Mouse (Mus musculus) limb, embryonic 13.5 days (tissue): ENCODE measurements at regions not wholly inside any gene's neighbourhood (a gene's known extent, or its start where the extent isn't known, plus 50 kb on each side); places are given as distances from the start of the nearest gene placed in this dataset.
"Not testable (repeated sequence)": the region's sequence is repeated elsewhere in the genome, so short reads cannot be mapped to it uniquely, and the experiment has no call there.

ENCODE experiments used
- ATAC-seq: fragments of 200-750 bp; cut with Nextera tagmentation; 2 replicates; pipeline ENCODE4 v1.8.0; 2017; ENCODE audit warnings: low read depth, moderate number of reproducible peaks, moderate TSS enrichment; ENCODE audit not compliant: low FRiP score
- H3K27ac ChIP-seq: fragments of 300-500 bp; sonication (generic); 2 replicates; pipeline ENCODE4 v1.5.1; 2015; ENCODE audit warnings: inconsistent platforms, mild to moderate bottlenecking, moderate library complexity
- H3K27me3 ChIP-seq: fragments of 300-500 bp; sonication (generic); 2 replicates; pipeline ENCODE4 v1.6.1; 2015; ENCODE audit warnings: mild to moderate bottlenecking, inconsistent platforms
- H3K36me3 ChIP-seq: fragments of 300-500 bp; sonication (generic); 2 replicates; pipeline ENCODE4 v1.6.1; 2015; ENCODE audit warnings: inconsistent platforms, mild to moderate bottlenecking, moderate library complexity
- H3K4me1 ChIP-seq: fragments of 300-500 bp; sonication (generic); 2 replicates; pipeline ENCODE4 v1.6.1; 2015; ENCODE audit warnings: inconsistent platforms
- H3K4me2 ChIP-seq: fragments of 300-500 bp; sonication (generic); replicated peaks from 2 replicates; pipeline ENCODE4 v1.6.1; 2015; ENCODE audit warnings: inconsistent platforms, mild to moderate bottlenecking, moderate library complexity
- H3K4me3 ChIP-seq: fragments of 300-500 bp; sonication (generic); 2 replicates; pipeline ENCODE4 v1.5.1; 2015; ENCODE audit warnings: moderate library complexity, mild to moderate bottlenecking, inconsistent platforms
- H3K9ac ChIP-seq: fragments of 300-500 bp; sonication (generic); 2 replicates; pipeline ENCODE4 v1.6.1; 2015; ENCODE audit warnings: mild to moderate bottlenecking, inconsistent platforms
- H3K9me3 ChIP-seq: fragments of 300-500 bp; sonication (generic); 2 replicates; pipeline ENCODE4 v1.6.1; 2016; ENCODE audit warnings: inconsistent platforms
- WGBS: fragments of 180-500 bp; shearing (Covaris S2); methylation state at CpG from one replicate; pipeline ENCODE4 v1.1.7; 2015; 5-methylcytosine and 5-hydroxymethylcytosine counted together

DNA sequence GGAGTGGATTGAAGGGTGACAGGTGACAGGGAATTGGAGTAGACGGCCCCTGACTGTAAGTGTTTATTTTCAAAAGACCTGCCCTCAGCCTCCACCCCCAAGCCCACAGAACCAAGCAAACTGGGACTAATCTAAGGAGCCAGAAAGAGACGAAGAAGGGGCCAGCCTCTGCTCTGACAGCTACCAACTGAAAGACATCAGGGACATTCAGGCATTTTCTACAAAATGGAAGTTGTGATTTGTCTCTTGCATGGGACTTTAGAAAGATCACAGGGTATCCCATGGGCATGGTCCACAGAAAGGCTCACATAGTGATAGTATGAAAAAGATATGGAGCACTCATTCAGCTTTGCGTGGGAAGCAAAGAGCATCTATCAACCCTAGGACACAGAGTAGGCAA is 163.8 kb upstream of the Rapgef5 start:
- no peaks in the 10 kb centered on the region for H3K27me3 ChIP-seq
- no peaks in the 10 kb centered on the region for H3K36me3 ChIP-seq
- no peak overlapping the region for H3K9ac ChIP-seq
- 56% methylated on average over 3 of the region's 3 CpGs for WGBS
- H3K9me3 ChIP-seq, result no peaks in the 10 kb centered on the region
- H3K4me2 ChIP-seq, result no peak overlapping the region
- ATAC-seq, result no peak
- H3K4me3 ChIP-seq, result no peak overlapping the region
- H3K27ac ChIP-seq, result no peak overlapping the region
- no peaks in the 10 kb centered on the region for H3K4me1 ChIP-seq

DNA sequence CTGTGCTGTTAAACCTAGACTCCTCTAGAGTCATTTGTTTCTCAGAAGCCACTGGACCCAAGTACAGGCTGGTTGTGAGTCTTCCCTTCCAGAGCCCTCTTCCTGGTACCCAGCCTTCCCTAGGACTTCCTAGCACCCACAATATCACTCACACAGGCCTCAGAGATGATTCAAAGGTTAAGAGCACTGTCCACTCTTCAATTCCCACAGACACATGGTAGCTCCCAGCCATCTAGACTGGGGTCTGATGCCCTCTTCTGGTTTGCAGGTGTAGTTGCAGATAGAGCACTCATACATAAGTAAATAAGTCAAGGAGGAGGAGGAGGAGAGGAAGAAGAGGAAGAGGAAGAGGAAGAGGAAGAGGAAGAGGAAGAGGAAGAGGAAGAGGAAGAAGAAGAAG is 163.3 kb upstream of the Rapgef5 start:
- no peaks in the 10 kb centered on the region for H3K9me3 ChIP-seq
- no peak overlapping the region for H3K27ac ChIP-seq
- no peak for ATAC-seq
- no peak overlapping the region for H3K9ac ChIP-seq
- H3K4me1 ChIP-seq, result no peaks in the 10 kb centered on the region
- no peak overlapping the region for H3K4me3 ChIP-seq
- H3K4me2 ChIP-seq, result no peak overlapping the region
- H3K36me3 ChIP-seq, result no peaks in the 10 kb centered on the region
- H3K27me3 ChIP-seq, result no peaks in the 10 kb centered on the region

DNA sequence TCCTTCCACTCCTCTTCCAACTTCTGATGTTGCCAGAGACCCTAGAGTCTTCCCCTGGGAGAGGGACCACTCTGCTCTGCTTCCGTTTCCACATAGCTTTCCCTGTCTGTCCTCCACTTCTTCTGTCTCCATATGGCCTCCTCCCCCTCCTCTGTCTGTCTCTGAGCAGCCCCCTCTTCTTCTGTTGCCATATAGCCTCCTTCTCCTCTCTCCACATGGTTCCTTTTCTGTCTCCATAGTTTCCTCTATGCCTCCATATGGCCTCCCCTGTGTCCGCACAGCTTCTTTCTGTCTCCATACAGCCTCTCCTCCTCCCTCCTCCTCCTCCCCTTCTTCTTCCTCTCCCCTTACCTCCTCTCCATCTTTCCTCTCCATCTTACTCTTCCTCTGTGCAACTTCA is 158.5 kb upstream of the Rapgef5 start:
- H3K27me3 ChIP-seq, result no peaks in the 10 kb centered on the region

DNA sequence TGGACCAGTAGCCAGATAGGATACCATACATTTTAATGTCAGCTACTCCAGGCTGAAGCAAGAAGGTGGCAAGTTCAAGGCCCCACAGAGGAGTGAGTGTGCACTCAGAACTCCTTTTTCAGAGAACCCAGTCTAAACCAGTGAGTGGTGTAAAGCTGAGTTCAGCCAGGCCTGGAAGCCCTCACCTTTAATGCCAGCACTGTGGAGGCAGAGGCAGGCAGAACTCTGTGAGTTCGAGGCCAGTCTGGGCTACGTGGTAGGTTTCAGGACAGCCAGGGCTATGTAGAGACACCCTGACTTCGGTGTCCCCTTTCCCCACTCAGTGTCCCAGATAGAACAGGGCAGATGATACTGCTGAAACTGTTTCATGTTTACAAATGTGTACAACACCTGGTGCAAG is 157.4 kb upstream of the Rapgef5 start:
- no peaks in the 10 kb centered on the region for H3K27me3 ChIP-seq
- H3K36me3 ChIP-seq, result no peaks in the 10 kb centered on the region
- H3K9ac ChIP-seq, result no peak overlapping the region
- H3K4me1 ChIP-seq, result peaks cover 10% of the 10 kb centered on the region; the same call in 1 of the 2 replicates
- H3K4me2 ChIP-seq, result no peak overlapping the region
- no peak overlapping the region for H3K27ac ChIP-seq
- no peak overlapping the region for H3K4me3 ChIP-seq
- no peaks in the 10 kb centered on the region for H3K9me3 ChIP-seq
- no peak for ATAC-seq
- WGBS, result 92% methylated on average over 3 of the region's 3 CpGs

More for the DNA sequence above, 158.5 kb upstream of the Rapgef5 start:
- Histone ChIP-seq H3K36me3 (no peaks in the 10 kb centered on the region), H3K4me3 (no peak overlapping the region), H3K27ac (no peak overlapping the region), H3K9me3 (no peaks in the 10 kb centered on the region), H3K4me2 (no peak overlapping the region), H3K9ac (no peak overlapping the region), H3K4me1 (peaks cover 10% of the 10 kb centered on the region; the same call in 1 of the 2 replicates)
- 87% methylated on average over 2 of the region's 2 CpGs for WGBS
- ATAC-seq, result no peak

DNA sequence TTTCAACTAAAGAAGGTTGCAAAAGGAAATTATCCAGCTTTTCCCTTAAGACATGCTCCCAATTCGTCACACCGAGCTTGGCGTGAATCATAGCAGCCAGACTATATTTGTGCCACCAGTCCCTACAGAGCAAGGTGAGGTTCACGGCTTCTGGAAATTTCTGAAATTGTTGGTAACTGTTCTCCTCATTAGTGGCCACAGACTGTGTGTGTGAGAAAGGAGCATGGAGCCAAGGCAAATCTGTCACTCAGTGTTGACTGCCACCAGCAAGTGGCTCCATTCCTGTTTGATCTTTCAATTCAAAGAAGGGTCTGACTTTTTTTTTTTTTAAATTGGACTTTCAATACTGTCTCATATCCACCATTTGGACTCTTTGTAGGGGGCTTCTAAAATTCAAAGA is 156.1 kb upstream of the Rapgef5 start:
- ATAC-seq, result no peak
- Histone ChIP-seq H3K9ac (no peak overlapping the region), H3K4me2 (no peak overlapping the region), H3K4me1 (peaks cover 10% of the 10 kb centered on the region; the same call in 1 of the 2 replicates), H3K27me3 (0 out of 2 replicates have a peak, but pooled peaks cover 3% of the 10 kb centered on the region), H3K4me3 (no peak overlapping the region), H3K27ac (no peak overlapping the region), H3K36me3 (no peaks in the 10 kb centered on the region), H3K9me3 (no peaks in the 10 kb centered on the region)
- 52% methylated on average over 4 of the region's 4 CpGs for WGBS

DNA sequence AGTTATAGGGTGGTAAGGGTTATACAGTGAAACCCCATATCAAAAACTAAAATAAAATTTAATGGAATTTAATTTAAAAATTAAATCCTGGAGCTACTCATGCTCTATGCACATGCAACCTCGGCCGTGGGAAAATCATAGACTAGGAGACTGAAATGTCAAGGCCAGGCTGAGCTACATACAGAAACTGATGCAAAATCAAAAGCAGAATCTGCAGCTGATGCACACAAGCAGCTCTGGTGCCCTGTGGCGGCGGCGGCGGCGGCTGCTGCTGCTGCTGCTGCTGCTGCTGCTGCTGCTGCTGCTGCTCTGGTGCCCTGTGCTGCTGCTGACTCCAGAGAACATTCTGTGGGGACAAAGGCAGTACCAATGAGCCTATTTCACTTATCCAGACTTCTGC is 154.5 kb upstream of the Rapgef5 start:
- no peak for ATAC-seq
- Histone ChIP-seq H3K9ac (no peak overlapping the region), H3K36me3 (no peaks in the 10 kb centered on the region), H3K9me3 (no peaks in the 10 kb centered on the region), H3K4me2 (no peak overlapping the region), H3K4me3 (no peak overlapping the region), H3K27me3 (0 out of 2 replicates have a peak, but pooled peaks cover 3% of the 10 kb centered on the region), H3K27ac (no peak overlapping the region), H3K4me1 (peaks cover 10% of the 10 kb centered on the region; the same call in 1 of the 2 replicates)
- WGBS, result 84% methylated on average over 7 of the region's 7 CpGs

DNA sequence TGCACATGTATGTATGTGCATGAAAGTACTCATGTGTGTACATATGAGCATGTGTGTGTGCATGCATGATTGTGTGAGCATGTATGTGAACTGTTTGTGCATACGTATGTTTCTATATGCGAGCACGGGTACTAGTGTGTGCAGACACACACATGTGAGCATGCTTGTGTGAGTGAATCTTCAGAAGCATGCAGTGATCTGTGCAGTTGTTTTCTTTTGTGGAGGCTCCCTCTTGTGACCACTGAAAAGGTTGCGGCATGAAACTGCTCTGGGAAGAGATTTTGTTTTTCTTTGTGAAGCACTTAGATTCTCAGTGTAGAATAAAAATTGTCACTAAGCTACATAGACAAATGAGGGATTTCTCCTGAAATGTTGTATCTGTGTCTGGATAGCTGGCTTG is 152.8 kb upstream of the Rapgef5 start:
- 73% methylated on average over 4 of the region's 4 CpGs for WGBS

DNA sequence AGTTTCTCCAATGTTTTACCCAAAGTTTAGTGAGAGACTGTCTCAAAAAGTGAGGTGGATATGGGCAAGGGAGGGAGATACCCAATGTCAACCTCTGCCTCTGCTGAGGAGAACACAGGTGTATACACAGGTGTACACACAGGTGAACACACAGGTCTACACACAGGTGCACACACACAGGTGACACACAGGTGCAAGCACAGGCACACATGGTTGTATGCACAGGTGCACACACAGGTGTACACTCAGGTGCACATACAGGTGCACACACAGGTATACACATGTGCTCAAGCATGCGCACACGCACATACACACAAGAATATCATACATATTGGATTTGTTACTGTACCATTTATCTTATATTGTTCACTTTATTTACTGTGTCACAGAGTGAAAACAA is 151.1 kb upstream of the Rapgef5 start:
- no peaks in the 10 kb centered on the region for H3K9me3 ChIP-seq
- no peak overlapping the region for H3K4me2 ChIP-seq
- H3K9ac ChIP-seq, result no peak overlapping the region
- H3K27me3 ChIP-seq, result 0 out of 2 replicates have a peak, but pooled peaks cover 3% of the 10 kb centered on the region
- WGBS, result 100% methylated on average over 2 of the region's 2 CpGs
- no peaks in the 10 kb centered on the region for H3K36me3 ChIP-seq
- no peak overlapping the region for H3K27ac ChIP-seq
- ATAC-seq, result no peak
- H3K4me3 ChIP-seq, result no peak overlapping the region
- peaks cover 4% of the 10 kb centered on the region; the same call in 1 of the 2 replicates for H3K4me1 ChIP-seq

More for the DNA sequence above, 152.8 kb upstream of the Rapgef5 start:
- not testable (repeated sequence) for H3K36me3 ChIP-seq, H3K4me3 ChIP-seq, H3K4me2 ChIP-seq, H3K9me3 ChIP-seq, H3K9ac ChIP-seq, H3K27ac ChIP-seq, H3K27me3 ChIP-seq, H3K4me1 ChIP-seq
- peak; percentile 51; the same call in 1 of the 2 replicates for ATAC-seq

DNA sequence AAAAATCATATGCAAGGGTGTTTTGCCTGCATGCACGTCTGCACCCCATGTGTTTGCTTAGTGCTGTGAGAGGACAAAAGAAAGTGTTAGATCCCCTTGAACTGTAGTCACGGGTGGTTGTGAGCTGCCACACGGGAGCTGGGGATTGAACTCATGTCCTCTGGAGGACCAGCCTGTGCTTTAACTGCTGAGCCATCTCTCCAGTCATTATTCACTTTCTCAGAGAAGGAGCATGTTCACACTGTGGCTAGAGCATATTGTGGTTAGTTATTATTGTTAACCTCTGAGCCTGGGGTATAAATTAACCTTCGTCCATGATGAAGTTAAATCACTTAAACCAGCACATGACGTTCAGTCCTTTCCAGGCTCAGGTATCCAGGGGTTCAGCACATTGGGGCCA is 150.4 kb upstream of the Rapgef5 start:
- 56% methylated on average over 5 of the region's 5 CpGs for WGBS
- Histone ChIP-seq H3K4me3 (no peak overlapping the region), H3K27ac (no peak overlapping the region), H3K4me1 (0 out of 2 replicates have a peak, but pooled peaks cover under 1% of the 10 kb centered on the region), H3K36me3 (no peaks in the 10 kb centered on the region), H3K27me3 (0 out of 2 replicates have a peak, but pooled peaks cover 3% of the 10 kb centered on the region), H3K4me2 (no peak overlapping the region), H3K9ac (no peak overlapping the region), H3K9me3 (no peaks in the 10 kb centered on the region)
- ATAC-seq, result no peak

DNA sequence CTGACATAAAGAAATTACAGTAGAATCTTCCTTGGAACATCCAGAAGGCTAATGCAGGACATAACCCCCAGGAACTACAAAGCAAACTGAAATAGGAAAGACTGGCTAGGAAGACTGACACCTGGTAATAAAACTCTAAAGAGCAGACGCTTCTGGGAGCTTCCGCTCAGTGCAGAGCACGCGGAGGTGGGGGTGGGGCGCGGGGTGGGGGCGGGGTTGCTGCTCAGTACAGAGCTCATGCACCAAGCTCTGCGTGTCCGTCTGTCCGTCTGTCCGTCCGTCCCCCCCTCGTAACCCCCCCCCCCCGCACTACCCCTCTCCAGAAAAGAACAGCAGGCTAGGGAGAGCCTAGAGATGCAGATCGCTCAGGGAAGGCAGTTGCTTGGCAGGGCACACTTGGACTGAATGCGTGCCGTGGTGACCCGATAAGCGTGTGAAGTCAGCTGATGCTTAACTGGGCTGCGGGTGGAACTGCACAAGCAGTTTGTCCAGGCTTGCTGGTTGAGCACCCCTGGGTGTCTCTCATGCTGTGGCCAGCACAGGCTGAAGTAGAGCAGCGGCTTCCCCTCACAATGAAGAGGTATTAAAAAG is 137.9 kb upstream of the Rapgef5 start:
- peak overlapping the region; percentile 51 for H3K4me2 ChIP-seq
- H3K4me1 ChIP-seq, result peaks cover 6% of the 10 kb centered on the region

DNA sequence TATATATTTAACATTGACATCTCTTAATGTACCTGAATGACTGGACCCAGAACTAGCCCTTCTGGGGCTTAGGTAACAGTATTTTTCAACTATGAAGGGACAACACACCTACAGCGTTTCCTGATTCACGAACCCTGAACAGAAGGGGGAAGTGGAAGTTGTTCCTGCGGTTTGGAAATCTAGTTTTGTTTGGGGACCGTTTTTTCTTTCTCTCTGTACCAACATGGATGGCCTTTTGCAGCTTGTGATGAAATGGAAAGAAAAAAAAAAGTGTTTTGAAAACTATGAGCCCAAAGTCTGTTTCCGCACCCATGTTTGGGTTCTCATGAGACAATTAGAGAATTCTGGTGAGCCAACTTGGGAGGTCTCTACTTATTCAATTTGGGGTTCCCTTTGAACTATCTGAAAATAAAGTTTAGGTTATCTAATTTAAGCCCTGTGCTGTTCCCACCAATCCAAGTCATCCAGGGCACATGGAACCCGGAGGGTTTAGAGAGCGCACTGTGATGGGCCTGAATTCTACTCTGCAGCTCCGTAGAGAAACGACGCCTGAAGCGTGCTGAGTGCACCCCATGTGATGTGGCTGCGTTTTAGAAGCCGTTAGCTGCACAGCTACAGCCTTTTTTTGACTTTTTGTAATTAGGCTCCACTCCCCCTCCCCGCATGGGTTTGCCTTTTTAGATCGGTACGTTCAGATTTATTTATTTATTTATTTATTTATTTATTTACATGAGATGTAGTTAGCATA is 137.0 kb upstream of the Rapgef5 start:
- WGBS, result 65% methylated on average over 16 of the region's 16 CpGs
- no peak overlapping the region for H3K4me2 ChIP-seq
- H3K4me3 ChIP-seq, result no peak overlapping the region
- H3K27ac ChIP-seq, result no peak overlapping the region
- H3K4me1 ChIP-seq, result peaks cover 6% of the 10 kb centered on the region
- H3K36me3 ChIP-seq, result no peaks in the 10 kb centered on the region
- no peak overlapping the region for H3K9ac ChIP-seq
- no peak for ATAC-seq
- H3K27me3 ChIP-seq, result no peaks in the 10 kb centered on the region
- 0 out of 2 replicates have a peak, but pooled peaks cover 5% of the 10 kb centered on the region for H3K9me3 ChIP-seq

More for the DNA sequence above, 137.9 kb upstream of the Rapgef5 start:
- peak overlapping the region; percentile 18 for H3K4me3 ChIP-seq
- WGBS, result 52% methylated on average over 21 of the region's 21 CpGs
- ATAC-seq, result peak; percentile 53
- H3K9ac ChIP-seq, result no peak overlapping the region
- no peaks in the 10 kb centered on the region for H3K36me3 ChIP-seq
- H3K27ac ChIP-seq, result no peak overlapping the region
- 0 out of 2 replicates have a peak, but pooled peaks cover 5% of the 10 kb centered on the region for H3K9me3 ChIP-seq
- no peaks in the 10 kb centered on the region for H3K27me3 ChIP-seq

DNA sequence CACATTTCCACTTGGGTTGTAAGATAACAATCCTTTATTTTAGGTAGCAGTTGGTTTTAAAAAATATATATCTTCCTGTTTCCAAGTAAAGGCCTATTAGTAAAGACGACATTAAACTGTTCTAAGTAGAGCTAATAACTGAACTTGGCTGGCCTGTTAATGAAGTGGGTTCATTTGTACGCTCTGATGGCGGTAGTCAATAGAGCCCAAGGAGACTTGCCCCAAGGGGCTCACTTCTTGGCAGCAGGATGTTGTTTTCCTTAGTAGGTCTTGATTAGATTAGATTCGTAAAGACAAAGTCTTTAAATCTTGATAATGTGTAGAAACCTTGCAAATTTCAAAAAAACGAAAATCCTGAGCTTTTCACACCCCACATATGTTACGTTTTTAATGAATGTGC is 135.4 kb upstream of the Rapgef5 start:
- no peak for ATAC-seq
- Histone ChIP-seq H3K36me3 (no peaks in the 10 kb centered on the region), H3K9me3 (0 out of 2 replicates have a peak, but pooled peaks cover 5% of the 10 kb centered on the region), H3K4me1 (peaks cover 6% of the 10 kb centered on the region), H3K4me2 (no peak overlapping the region), H3K27me3 (no peaks in the 10 kb centered on the region), H3K27ac (no peak overlapping the region), H3K4me3 (no peak overlapping the region), H3K9ac (no peak overlapping the region)
- WGBS, result 33% methylated on average over 6 of the region's 6 CpGs
